In genomic region chr7:141099911-141100691, GRCm38 (mm10) we compare ENCODE assay signal across 8 mouse cellular contexts. TPM values are rescaled to one million over a fixed set of nuclear protein-coding genes. Genes with fewer than 3 reads are reported as not detected.
DNase-seq lines count a peak whose midpoint lies in the region; ATAC-seq and TF ChIP-seq lines count a peak whose summit lies in the region.

Gene Sigirr (minus strand): TSS chr7:141100572.

- H3K4me2 ChIP-seq in heart, embryonic 12.5 days: peak within 1 kb of the TSS; percentile 95
- H3K4me2 ChIP-seq in kidney, postnatal 0 days (ENCODE audit: low read length): peak within 1 kb of the TSS; percentile 82

- H3K9me3 ChIP-seq in heart, embryonic 12.5 days (replicated peaks): no peaks in the 10 kb centered on the region
- no peaks in the 10 kb centered on the region for H3K9me3 ChIP-seq in kidney, postnatal 0 days (replicated peaks; ENCODE audit: low read length)

- ATAC-seq in frontal cortex, adult (ENCODE audit: low TSS enrichment): peak; percentile 74; the same call in 1 of the 2 replicates
- ATAC-seq in activated CD4-positive, CD25-positive, alpha-beta regulatory T cell, adult 4 months: peak; percentile 54
- no peak for ATAC-seq in heart, embryonic 12.5 days (ENCODE audit: insufficient number of reproducible peaks, low FRiP score)
- peak; percentile 56 for ATAC-seq in kidney, postnatal 0 days (replicated peaks; ENCODE audit: low FRiP score, low read depth)

- no peak for DNase-seq in frontal cortex, postnatal 10 days (ENCODE audit: low spot score in 2 of 2)
- DNase-seq in kidney, postnatal 0 days (ENCODE audit: low spot score): peak; percentile 34
- peak; percentile 57 for DNase-seq in lung, postnatal 10 days
- peak; percentile 43 for DNase-seq in right cerebral cortex, adult 18-20 months
- no peak for DNase-seq in layer of hippocampus, adult 11-12 months (ENCODE audit: low spot score)

- peaks cover 16% of the 10 kb centered on the region for H3K4me1 ChIP-seq in heart, embryonic 12.5 days (replicated peaks)
- peaks cover 9% of the 10 kb centered on the region; the same call in 1 of the 2 replicates for H3K4me1 ChIP-seq in kidney, postnatal 0 days (replicated peaks; ENCODE audit: insufficient read depth, low read length)

- WGBS in heart, embryonic 12.5 days: 1% methylated on average over 56 of the region's 56 CpGs
- 2% methylated on average over 56 of the region's 56 CpGs for WGBS in kidney, postnatal 0 days

- H3K4me3 ChIP-seq in heart, embryonic 12.5 days: peak within 1 kb of the TSS; percentile 52
- H3K4me3 ChIP-seq in kidney, postnatal 0 days (replicated peaks; ENCODE audit: low read depth, low read length): peak within 1 kb of the TSS; percentile 41

- peaks cover 62% of the 10 kb centered on the region for H3K27me3 ChIP-seq in heart, embryonic 12.5 days (replicated peaks)
- no peaks in the 10 kb centered on the region for H3K27me3 ChIP-seq in kidney, postnatal 0 days (ENCODE audit: insufficient read depth, low read length)

- no peaks in the 10 kb centered on the region for H3K36me3 ChIP-seq in heart, embryonic 12.5 days
- H3K36me3 ChIP-seq in kidney, postnatal 0 days (ENCODE audit: insufficient read depth, low read length): no peaks in the 10 kb centered on the region

- TF ChIP-seq CTCF in kidney, postnatal 0 days (IDR thresholded peaks at IDR 0.05; ENCODE audit: low read depth): no peak

- H3K27ac ChIP-seq in heart, embryonic 12.5 days (ENCODE audit: poor library complexity, severe bottlenecking): no peak within 1 kb of the TSS
- peak within 1 kb of the TSS; percentile 68 for H3K27ac ChIP-seq in kidney, postnatal 0 days

- H3K9ac ChIP-seq in heart, embryonic 12.5 days: peak within 1 kb of the TSS; percentile 66
- H3K9ac ChIP-seq in kidney, postnatal 0 days (ENCODE audit: low read depth, low read length): peak within 1 kb of the TSS; percentile 54

RNA-seq across cellular contexts. Expression of gene Sigirr, which starts in this region (rescaled TPM):
- polyA plus RNA-seq in activated CD4-positive, CD25-positive, alpha-beta regulatory T cell, adult 4 months (2017; shearing (Covaris generic)): 100 to 1,000 TPM; 163 to 179 TPM
- polyA plus RNA-seq in heart, embryonic 12.5 days (2016; fragmentation: Nextera tagmentation; extraction: Ambion mirVana): 2.2 and 2.9 TPM in 2 replicates
- 54.1 and 59.6 TPM in 2 replicates for polyA plus RNA-seq in kidney, postnatal 0 days (2015; fragmentation: Nextera tagmentation; extraction: Ambion mirVana)

Comparison
In these comparisons a context has a peak if more than half of its experiments do, and no peak if none do; other contexts are left out.
1. RNA of gene Sigirr (polyA plus RNA-seq): 163 to 179 TPM in activated CD4-positive, CD25-positive, alpha-beta regulatory T cell, adult 4 months and 54.1 to 59.6 TPM in kidney, postnatal 0 days; 2.2 to 2.9 TPM in heart, embryonic 12.5 days; every median in the first group is over 10 times any median in the second.
2. DNase-seq: peak in kidney, postnatal 0 days (single experiment), lung, postnatal 10 days (single experiment) and right cerebral cortex, adult 18-20 months (single experiment); none in frontal cortex, postnatal 10 days (0 of 2) and layer of hippocampus, adult 11-12 months (single experiment).